Mouse (Mus musculus) frontal cortex, adult 2 months (tissue): ENCODE measurements at regions not wholly inside any gene's neighbourhood (a gene's known extent, or its start where the extent isn't known, plus 50 kb on each side); places are given as distances from the start of the nearest gene placed in this dataset.
"Not testable (repeated sequence)": the region's sequence is repeated elsewhere in the genome, so short reads cannot be mapped to it uniquely, and the experiment has no call there.

Source experiments
- DNase-seq, 2 experiments: peaks; one replicate each; pipeline ENCODE4 v3.0.0; 2022; ENCODE audit warnings: low spot score in 1 of 2; ENCODE audit errors: extremely low spot score in 1 of 2

DNA sequence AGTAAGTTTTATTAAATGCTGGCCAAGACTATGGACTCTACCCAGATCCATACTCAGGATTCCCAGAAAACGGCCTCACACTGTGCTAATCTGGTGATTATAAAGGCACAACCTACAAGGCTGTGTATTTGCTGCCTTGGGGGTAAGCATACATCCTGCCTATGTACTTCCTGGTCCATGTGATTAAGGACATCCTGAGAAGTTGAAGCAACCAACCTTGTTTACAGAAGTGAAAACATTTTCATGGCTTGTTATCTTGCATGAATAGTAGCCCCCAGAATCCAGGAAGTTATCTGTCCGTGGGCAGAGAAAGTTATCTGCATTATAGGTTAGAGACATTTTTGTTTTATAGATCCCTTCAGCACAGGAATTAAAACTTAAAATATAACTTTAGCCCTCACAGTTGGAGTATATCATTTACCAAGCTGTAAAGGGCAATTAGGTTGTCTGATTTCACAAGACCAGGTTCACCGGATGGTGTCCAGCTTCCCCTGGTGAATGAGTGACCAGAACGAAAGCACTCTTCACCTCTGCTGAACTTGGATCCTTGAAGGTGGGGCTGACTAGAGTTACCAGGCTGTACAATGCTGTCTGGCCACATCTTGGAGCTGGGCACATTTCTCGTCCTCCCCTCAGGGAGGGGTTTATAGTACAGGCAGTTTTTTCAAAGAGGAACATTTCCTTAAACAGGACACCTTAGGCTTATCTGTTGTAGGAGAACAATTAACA, 90.1 kb upstream of the Tbl1xr1 start:
- no peak for DNase-seq

DNA sequence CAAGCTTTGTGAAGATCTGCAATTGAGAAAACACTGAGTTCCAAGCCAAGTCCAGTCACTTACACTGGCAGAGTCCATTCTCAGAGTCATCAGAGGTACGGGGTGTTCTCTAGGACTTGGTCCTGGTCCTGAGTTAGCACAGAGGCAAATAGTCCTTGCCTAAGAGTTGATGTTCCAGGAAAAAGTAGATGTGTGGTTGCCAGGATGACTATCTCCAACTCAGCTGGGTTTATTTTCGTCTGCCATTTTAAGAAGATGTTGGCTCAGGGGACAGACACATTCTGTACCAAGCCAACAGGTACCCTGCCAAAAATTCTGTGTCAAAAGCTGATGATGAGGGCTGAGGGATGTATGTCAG, 89.6 kb upstream of the Tbl1xr1 start:
- no peak for DNase-seq

DNA sequence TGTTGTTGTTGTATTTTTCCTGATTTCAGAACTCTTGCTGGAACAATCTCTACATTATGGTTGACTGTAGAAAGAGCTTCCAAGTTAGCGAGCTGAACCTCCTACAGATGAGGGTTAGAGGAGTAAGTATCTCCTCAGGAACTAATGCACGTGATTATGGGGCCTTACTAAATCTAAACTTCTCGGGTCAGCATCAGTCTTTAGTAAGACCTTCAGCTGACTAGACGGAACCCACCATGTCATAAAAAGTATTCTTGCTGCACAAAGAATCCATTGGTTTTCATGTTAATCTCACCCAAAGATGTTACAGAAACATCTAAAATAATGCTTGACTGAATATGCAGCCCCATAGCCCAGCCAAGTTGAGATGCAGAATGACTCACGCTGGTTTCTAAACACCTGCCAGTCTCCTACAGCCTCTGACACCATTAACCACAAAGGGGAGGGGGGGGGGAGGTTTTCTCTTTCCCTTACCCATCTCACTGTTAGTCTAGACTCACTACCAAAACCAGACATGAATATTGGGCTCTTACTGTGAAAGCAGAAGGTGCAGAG, 88.9 kb upstream of the Tbl1xr1 start:
- DNase-seq: no peak

GRCm38 (mm10) chr3:21988010-21988531, 88.4 kb upstream of the Tbl1xr1 start:
- DNase-seq: peak; percentile 47 to 64

GRCm38 (mm10) chr3:21990526-21990925, 85.9 kb upstream of the Tbl1xr1 start:
- DNase-seq: no peak

GRCm38 (mm10) chr3:21991681-21992152, 84.7 kb upstream of the Tbl1xr1 start:
- DNase-seq: no peak

DNA sequence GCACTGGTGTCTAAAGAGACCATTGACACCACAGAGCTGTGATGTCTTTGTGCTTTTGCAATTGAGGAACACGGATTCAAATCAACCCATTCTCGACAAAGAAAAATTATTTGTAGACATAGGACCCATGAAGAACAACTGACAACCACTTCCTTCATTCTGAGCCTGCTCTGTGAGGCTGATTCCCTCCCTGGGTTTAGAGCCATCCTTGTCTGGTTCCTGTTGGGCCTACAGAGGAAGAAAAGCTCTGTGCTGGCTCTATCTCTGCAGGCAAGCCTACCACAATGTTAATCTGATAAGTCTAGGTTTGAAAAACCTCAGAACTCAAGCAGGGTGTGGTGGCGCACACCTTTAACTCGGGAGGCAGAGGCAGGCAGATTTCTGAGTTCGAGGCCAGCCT, 84.2 kb upstream of the Tbl1xr1 start:
- no peak for DNase-seq

DNA sequence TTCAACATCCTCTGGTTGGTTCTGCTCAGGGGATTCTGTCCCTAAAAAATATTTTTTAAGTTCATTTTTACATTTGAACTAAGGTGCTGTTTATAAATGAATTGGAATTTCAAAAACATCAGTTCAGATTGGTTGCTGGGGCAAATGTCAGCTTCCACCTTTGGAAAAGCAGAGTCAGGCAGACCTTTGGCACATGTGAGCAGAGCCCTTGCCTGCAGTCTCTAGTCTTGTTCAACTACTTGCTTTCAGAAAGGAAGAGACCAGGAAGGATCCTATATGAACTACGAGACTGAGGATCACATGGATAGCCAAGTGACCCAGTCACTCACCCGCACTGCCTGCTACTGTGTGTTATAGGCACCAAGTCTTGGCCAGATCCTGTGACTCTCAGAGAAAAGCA, 82.5 kb upstream of the Tbl1xr1 start:
- DNase-seq: no peak

DNA sequence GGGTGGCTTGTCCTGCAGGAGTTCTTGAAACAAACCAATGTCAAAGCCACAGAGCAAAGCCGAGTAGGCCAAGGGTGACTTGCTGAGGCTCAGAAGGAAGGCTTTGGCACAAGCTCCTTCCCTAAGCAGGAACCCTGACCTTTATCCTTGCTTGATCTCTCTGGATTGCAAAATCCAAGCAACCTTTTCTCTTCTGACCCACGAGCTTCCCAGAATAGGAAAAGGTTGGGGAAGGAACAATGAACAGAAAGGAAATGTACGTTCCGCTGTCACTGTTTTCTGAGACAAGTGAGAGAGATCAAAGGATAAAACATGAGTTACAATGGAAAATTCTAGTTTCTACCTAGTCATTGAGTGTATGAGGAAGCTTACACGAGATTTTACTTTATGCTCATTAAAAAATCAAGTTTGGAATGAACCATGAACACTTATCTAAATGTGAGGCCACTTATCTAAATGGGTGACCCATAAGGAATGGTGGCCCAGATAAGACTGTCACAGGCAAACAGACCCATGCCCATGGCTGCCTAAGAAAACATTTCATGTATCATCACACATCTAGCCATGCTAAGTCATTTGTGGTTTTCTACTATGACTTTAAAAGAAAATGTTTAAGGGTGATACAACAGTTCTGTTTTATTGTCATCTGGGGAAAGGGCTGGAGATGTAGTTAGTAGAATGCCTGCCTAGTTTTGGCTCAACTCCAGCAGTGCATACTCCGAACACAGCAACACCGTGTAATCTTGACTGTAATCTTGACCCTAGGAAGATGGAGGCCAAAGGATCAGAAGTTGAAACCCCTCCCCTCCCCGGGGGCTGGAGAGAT, 80.7 kb upstream of the Tbl1xr1 start:
- DNase-seq: no peak

DNA sequence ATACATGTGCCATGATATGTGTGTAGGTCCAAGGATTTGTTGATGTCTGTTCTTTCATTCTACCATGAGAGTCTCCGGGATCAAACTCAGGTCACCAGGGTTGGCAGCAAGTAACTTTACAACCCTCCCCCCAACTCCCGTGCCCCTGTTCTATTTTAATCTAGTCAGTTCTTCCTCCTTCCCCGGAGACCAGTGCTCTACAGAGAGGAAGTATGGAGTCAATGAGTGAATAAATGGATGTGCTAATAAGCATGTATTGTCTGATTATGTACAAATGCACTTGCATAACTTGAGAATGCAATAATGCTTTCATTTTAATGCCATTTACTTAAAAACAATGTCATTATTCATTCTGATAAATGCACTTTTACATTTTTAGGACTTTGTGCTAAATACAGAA, 79.1 kb upstream of the Tbl1xr1 start:
- DNase-seq: no peak

GRCm38 (mm10) chr3:22005456-22005855, 71.0 kb upstream of the Tbl1xr1 start:
- no peak for DNase-seq

GRCm38 (mm10) chr3:22006113-22006512, 70.3 kb upstream of the Tbl1xr1 start:
- DNase-seq: no peak

DNA sequence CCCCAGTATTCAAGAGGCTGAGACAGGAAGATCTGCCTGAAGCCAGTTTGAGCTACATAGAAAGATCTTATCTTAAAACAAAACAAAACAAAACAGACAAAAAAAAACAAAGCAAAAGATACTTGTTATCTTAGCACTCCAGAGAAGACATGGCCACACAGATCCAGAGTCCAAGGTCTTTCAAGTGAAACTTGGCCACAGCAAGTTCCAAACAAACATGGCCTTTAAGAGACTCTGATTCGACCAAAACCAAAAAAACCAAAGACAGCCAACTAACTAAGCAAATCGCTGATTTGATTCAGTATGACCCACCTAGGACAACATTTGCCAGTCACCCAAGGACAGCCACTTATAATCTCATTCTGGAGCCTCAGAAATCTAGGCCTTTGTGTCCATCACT, 69.8 kb upstream of the Tbl1xr1 start:
- DNase-seq: no peak

DNA sequence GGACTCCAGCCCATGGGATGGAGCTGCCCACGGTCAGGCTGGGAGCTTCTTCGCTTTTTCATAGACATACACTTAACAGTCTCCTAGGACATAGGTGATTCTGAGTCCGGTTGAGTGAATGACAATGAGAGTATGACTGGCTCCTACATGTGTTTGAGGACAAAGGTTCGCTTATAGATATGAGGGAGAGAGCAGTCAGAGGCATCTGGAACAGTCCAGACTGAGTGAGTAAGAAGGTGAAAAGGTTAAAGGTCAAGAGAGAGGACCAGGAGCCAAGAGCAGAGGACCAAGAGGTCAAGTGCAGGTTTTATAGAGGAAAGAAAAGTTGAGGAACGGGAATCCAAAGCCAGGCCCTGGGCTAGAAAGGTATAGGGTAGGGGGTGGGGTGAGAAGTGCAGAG, 68.7 kb upstream of the Tbl1xr1 start:
- DNase-seq: no peak

- DNase-seq: no peak
These were observed 68.0 kb upstream of the Tbl1xr1 start for GRCm38 (mm10) chr3:22008432-22008831.

- no peak for DNase-seq
These were observed 66.4 kb upstream of the Tbl1xr1 start for GRCm38 (mm10) chr3:22009898-22010699.

- not testable (repeated sequence) for DNase-seq
These were observed 65.8 kb upstream of the Tbl1xr1 start for GRCm38 (mm10) chr3:22010700-22010991.

GRCm38 (mm10) chr3:22021360-22021935, 55.0 kb upstream of the Tbl1xr1 start:
- no peak for DNase-seq

GRCm38 (mm10) chr3:22022418-22022817, 54.0 kb upstream of the Tbl1xr1 start:
- DNase-seq: no peak

GRCm38 (mm10) chr3:22023049-22023448, 53.4 kb upstream of the Tbl1xr1 start:
- no peak for DNase-seq

DNA sequence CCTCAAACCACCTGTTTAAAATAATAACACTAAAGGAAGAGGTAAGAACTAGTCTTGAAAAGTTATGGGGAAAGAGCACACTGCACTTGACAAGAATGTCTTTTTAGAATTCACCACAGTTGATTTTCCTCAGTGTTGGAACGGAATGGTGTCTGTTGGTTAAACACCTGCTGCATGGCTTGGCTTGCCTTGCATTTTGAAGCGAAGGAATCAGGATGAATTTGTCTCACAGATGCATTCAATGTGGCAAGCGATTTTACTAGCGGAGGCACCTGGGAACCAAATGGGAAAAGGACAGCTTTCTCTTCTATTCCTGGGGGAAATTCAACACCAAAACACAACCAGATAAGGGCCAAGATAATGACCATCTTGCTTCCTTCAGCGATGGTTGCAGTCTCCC, 52.9 kb upstream of the Tbl1xr1 start:
- no peak for DNase-seq
